Mouse (Mus musculus) layer of hippocampus, adult 8-10 months (tissue): ENCODE results near the gene Foxp4. TPM values are rescaled to one million over a fixed set of nuclear protein-coding genes. Genes with fewer than 3 reads are reported as not detected.
"Not testable (repeated sequence)": the region's sequence is repeated elsewhere in the genome, so short reads cannot be mapped to it uniquely, and the experiment has no call there.

Source experiments
- DNase-seq, 2 experiments: peaks; one replicate each; pipeline ENCODE4 v3.0.0; 2022; ENCODE audit warnings: low spot score in 2 of 2
- total RNA-seq, 4 experiments: library from RNA; stranded (reverse); gene quantifications; 2 replicates each; pipeline ENCODE4 v1.2.4; 2022

The Foxp4 gene
- total RNA-seq, 4 experiments from 2014 or later = 44.5 to 52.4 (median 49.1) TPM

DNA sequence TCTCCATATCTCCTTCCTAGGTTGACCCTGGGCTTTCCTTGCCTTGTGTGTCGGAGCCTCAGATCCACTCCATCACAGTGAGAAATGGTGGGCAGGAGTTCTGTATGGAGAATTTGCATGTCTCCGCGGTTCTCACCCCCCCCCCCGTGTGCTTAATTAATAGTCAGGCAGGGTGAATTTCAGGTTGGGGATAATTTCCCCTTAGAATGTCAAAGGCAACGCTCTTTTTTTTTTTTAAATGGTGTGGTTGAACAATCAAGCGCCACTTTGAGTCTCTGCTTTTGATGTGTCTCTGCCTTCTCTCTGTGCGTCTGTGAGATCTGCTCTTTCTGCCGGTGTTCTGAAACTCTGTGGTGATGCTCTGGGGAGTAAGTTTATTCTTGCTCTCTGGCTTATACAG lies 69.5 kb downstream of the Foxp4 start:
- no peak for DNase-seq

DNA sequence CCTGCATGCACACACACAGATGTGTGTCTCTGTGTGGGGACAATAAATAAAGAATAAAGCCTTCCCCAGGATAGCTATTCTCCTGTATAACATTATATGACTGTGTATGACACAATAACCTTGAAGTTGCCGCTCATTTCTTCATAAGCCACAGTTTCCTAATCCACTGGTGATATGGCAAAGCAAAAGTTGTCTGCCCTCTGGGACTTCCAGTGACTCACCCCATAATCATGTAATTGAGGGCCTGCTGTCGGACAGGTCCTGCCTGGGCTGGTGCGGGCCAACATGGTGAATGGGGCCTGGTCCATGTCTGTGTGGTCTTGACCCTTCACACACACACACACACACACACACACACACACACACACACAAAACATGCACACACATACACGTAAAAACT lies 70.7 kb downstream of the Foxp4 start:
- DNase-seq = no peak

DNA sequence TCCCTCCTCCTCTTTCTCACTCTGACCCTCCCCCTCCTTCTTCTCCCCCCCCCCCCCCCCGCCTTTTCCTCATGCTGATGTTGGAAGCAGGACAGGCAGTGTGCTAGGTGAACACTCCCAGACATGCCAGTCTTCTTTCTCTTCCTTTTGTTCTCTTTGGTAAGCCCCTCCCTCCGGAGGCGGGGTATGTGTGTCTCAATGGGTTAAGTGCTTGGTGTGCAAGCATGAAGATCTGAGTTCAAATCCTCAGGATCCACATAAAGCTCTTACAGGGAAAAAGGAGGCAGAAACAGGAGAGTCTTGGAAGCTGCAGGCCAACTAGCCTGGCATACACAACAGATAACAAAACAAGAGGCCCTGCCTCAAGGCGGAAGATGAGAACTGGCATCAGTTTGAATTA lies 71.1 kb downstream of the Foxp4 start:
- DNase-seq = no peak

DNA sequence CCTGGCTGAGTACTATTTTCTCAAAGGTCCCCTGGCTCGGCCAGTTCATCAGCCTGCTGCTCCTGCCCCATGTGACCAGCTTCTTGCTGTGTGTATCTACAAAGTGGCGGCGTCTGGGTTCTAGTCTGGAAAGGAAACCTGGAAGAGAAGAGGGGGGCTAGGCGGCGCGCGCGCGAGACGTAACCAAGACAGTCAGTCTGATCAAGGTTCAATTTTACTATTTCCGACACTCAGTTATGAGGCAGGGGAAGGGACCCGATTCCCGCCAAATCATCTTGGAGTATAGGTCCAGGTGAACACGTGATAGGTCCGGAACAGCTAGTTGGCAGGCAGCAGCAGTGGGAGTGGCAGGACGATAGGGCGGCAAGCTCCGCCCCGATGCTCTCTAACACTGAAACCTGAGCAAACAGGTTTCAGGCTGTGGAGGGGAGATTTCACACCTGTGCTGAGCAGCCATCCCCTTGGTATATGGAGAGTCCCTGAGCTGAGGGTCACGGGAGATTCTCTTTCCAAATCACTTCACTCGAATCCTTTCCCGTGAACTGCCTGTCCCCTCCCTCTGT lies 72.6 kb downstream of the Foxp4 start:
- not testable (repeated sequence) for DNase-seq

DNA sequence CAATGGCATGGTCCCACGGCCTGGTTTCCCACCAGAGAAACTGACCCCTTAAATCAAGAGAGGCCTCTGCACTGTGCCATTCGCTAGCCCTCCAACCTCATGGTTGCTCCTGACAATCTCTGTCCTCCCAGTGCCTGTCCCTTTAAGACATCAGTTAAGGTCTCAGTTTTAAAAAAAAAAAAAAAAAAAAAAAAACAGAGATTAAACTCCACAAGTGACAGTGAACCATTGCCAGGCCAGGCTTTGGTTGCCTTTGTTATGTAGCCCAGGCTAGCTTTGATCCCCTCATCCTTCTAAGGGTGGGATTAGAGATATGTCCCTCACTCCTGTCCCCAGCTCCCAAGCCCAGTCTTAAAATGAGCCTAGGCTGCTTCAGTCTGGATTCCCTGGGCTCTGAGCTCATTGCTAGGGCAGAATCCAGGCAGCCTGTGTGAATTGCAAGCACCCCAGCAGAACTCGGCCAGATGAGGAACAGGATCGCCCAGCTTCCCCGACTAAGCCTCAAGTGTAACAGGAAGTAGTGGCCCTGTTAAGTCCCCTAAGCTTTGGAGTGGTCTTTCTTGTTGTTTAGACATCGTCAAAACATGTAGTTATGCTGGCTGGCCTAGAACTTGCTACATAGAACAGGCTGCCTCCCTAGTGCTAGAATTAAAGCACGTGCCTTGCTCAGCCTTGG lies 73.7 kb downstream of the Foxp4 start:
- DNase-seq = no peak

DNA sequence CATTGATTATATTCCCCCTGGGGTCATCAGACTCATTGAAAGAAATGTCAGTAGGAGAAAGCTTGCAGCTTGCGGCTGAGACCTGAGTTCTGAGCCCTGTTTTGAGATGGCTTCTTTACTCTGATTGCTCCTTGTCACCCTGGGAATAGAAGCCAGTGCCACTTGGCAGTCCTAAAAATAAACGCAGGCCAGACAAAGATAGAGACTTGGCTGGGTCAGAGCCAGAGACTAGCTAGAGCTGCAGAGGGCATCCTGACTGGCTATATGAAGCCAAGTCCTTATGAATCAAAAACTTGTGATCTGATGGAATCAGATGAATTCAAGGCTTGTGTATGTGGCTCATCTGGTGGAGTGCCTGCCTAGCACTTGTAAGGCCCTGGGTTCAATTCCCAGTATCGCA lies 74.4 kb downstream of the Foxp4 start:
- DNase-seq = no peak

DNA sequence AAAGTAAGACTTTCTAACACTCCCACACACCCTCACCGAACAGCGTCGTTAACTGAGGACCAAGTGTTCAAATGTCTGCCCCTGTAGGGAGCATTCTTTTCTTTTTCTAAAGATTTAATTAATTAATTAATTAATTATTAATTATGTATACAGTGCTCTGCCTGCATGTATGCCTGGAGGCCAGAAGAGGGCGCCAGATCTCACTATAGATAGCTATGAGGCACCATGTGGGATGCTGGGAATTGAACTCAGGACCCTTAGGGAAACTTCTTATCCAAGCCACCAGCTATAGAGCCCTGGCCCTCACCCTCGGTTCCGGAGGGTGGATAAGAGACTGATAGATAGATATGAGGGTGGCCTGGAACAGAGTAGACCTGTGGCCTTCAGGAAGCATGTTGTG lies 76.5 kb downstream of the Foxp4 start:
- DNase-seq = no peak

DNA sequence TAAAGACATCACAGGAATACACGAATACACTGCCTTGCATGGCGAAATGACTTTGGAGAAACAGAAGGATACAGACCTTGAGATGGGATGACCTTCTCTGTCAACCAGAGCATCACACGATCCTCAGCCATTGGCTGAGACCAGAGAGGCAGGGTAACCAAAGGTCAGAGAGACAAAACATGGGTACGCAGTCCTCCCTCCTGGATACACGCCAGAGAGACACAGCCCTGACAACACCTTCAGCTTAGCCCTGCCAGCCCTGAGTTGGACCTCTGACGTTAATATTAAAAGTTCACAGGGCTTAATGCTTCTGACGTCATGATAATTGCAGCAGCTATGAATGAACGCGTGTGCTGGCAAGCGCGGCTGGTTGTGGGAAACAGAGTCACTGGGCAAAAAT lies 78.8 kb downstream of the Foxp4 start:
- no peak for DNase-seq

DNA sequence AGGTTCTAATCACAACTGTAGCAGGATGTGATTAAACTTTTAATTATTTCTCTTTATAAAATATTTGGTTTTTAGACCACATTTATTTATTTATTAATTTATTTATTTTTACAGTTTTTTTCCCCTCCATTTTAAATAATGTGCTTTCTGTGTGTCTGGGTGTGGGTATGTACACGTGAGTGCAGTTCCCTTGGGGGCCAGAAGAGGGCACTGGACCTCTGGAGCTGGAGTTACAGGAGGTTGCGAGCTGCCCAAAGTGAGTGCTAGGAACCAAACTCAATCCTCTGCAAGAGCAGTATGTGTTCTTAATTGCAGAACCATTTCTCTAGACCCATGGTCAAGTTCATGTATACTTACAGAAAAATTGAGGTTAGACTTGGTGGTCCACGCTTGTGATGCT lies 81.0 kb downstream of the Foxp4 start:
- no peak for DNase-seq

DNA sequence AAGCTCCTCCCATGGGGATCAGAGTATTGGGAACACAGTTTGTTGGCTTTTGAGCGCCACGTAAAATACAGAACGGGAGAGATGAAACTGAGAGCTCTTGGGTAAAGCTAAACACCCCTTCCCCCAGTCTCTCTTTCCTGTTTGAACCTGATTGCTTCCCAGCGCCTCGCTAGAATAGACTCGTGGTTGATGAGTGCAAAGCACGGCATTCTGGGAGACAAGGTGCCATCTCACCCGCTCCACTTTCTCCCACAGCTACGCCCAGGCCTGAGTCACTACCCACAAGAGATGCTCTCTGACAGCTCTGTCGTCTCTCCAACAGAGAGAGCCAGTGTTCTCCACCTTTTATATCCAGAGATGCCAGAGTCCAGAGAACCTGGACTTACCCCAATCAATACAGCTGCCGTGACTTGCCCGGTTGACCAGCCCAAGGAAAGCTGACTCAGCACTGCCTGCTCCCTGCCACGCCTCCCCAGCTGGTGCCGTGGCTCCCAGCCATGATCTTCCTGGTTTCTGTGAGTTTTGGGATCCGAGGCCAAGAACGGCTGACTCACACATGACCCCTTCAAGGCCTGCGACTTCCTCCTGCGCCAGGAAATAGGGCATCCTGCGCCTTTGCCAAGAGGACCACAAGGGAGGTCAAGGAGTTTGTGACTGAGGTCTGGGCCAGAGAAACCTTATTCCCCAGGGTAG lies 82.4 kb downstream of the Foxp4 start:
- no peak for DNase-seq

DNA sequence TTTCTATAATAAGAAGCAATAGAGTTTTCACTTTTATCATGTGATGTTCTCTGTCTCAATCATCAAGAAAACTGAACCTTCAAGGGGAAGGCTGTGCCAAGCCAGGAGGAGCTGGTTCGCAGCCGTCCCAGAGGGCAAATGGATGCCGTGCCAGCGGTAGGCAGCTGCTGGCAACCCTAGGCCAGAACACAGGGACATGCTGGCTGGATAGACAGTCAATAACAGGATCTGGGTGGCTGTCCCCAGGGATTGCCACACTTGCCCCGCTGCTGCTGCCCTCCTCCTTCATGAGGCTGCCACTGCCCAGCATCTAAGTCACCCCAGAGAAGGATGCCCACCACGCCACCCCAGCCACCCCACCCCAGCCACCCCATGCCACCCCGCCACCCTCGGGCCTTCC lies 82.9 kb downstream of the Foxp4 start:
- no peak for DNase-seq

DNA sequence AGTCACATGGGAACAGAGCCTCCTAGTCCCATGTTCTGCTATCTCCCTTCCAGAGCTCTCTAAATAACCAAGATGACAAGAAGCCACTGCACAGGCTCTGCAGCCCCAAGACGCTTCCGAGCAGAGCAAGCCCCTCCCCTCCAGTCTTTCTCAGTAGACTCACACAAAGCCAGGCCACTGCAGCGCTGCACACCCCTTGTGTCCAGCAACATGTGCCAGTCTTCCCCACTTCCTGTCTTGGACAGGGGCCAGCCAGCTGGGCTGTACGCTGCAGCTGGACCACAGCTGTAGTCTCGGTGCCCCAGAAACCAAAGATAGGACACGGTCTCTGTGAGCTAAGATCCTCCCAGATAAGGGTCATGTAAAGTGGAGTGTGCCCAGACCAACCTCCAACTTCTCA lies 86.6 kb downstream of the Foxp4 start:
- DNase-seq = no peak

DNA sequence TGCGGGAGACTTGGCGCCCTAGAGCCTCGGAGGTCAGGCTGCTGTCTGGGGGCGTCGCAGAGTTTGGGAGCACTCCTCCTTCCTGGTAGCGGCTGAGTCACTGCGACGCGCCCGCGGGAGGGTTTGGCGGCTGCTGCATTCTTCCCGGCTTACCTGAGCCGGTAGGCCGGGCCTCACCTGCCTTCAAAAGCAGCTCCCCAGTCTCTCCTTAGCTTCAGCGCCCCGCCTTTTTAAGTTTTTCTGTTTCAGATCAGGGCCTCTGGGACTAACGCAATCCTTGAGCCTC lies 90.0 kb downstream of the Foxp4 start, which contains the start of gene Mdfi:
Gene Mdfi, minus strand, starts transcription at position 210 of the 286 bp plus-strand sequence.
- DNase-seq = no peak

DNA sequence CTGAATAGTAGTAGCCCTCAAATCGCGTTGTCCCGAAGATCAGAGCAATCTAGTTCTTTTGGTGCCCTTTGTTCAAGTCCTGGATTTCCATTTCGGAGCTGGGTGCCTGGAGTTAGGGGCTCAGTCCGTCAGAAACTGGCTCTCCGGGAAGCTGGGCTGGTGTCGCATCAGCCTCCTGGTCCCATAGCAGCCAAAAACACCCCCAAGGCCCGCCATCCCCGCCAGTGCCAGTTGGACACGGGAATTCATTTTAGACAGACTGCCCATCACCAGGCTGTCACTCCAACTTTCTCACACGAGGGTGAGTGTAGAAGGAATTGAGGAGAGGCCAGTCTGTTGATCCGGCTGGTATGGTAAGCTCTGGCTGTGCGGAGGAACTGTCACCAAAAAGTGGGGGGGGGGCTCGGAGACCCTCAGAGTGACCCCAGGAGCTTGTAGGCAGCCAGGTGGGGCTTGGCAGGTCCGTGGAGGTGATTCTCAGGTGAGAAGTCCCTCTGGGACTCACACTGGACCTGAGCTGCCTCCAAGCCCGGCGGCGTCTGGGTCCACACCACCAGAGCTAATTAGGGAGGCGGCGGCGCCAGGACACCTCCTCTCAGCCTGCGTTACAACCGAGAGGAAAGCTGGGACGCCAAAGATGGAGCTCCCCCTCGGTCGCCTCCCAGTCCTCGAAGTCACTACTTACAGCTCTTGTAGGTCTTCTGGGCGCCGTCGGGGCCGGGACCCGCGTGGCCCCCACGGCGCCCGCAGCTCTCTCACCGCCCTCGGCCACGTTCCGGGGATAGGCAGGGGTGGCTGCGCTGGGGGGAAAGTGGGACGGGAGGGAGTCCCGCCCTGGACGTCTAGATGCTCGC lies 90.6 kb downstream of the Foxp4 start:
- no peak for DNase-seq

DNA sequence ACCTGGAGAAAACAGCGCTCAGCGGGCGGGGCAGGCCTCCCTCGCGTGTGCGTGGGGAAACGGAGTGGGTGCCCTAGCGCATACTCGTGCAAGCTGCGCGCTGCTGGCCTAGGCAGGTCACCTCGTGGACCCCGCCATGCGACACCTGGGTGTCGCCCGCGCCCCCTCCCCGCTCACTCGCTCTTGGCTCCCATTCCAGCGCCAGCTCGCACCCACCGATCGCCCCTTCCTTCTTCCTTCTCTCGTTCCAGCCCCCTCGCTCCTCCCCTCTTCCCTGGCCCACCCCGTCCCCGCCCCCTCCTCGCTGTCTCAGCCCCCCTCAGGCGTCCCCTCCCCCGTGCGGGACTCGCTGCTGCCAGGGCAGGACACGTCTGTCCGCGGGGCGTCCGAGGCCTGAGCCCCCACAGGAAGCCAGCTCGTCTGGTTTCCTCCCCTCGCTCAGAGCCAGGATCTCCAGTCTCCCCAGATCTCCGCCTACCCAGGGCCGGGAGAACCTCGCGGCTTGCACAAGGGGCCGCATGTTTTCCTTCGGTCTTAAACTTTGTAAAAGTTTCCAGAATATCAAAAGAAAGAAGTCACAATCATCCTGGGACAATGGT lies 91.3 kb downstream of the Foxp4 start:
- no peak for DNase-seq

DNA sequence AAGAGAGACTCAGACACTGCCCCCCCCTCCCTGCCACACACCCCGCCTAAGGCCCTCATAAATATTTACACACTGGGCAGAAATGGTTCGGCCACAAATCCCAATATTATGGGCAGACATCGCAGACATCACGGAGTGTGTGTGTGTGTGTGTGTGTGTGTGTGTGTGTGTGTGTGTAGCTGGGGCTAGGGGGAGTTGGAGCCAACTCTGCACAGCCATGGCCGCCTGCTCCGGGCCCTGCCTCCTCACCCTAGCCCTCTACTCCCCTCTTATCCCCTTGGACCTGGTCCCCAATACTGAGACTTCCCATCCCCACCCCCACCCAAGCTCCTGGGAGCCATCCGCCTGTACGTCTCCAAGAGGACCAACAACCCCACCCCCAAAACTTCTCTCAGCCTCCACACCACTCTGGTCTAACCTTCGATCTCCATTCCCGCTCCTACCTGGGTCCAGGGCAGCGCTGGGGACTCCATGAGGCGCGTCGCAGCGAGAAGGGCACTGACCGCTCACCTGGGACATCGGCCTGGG lies 91.9 kb downstream of the Foxp4 start:
- no peak for DNase-seq

DNA sequence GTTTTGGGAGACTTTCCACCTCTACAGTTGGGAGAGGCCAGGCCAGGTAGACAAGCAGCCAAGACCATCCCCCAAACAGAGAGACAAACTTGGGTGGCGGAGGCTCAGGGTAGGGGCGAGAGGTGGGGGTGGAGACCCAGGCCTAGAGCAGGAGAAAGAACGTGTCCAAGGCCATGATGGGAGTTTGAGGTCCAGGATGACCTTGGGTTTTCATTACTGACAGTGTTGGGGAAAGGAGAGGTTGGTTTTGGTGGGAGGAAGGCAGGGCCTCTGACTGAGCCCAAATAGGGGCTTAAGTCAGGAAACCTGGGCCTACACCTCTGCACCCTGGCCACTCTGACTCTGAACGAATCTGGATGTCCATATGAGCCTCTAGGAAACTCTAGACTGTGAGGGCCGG lies 92.7 kb downstream of the Foxp4 start:
- DNase-seq = no peak

DNA sequence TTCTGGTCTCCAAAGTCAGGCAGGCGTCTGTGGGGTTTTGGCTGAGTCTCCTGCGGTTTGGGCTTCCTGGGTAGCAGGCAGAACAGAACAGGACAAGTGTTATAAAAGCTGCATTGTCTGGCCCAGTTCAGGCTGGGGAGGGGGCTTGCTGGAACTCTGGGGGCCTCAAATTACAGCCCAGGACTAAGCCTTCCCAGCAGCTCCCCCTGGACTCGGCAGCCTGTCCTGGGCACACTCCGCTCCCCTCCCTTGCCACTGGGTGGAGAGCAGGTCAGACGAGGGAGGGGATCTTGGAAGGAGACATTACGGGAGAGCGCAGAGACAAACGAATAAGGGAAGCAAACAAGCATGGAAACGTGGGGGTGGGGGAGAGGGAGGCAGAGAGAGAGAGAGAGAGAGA lies 93.3 kb downstream of the Foxp4 start:
- DNase-seq = no peak

DNA sequence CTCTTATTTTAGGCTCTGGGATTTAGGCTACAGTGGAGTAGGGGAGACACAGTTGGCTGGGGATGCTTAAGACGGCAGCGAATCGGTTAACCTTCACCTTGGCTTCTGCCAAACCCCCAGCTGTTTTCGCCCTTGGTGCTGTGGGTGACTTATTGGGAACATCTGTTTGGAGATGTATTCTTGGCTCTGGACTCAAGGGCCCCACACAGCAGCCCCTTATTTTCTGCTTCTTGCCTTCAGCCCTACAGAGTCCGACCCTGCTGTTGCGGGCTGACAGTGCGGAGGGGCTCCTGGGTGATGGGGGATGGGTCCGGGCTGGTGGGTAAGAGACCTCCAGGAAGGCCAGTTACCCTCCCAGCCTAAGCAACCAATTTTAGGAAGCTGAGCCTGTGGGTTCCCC lies 103.1 kb downstream of the Foxp4 start:
- DNase-seq = no peak

DNA sequence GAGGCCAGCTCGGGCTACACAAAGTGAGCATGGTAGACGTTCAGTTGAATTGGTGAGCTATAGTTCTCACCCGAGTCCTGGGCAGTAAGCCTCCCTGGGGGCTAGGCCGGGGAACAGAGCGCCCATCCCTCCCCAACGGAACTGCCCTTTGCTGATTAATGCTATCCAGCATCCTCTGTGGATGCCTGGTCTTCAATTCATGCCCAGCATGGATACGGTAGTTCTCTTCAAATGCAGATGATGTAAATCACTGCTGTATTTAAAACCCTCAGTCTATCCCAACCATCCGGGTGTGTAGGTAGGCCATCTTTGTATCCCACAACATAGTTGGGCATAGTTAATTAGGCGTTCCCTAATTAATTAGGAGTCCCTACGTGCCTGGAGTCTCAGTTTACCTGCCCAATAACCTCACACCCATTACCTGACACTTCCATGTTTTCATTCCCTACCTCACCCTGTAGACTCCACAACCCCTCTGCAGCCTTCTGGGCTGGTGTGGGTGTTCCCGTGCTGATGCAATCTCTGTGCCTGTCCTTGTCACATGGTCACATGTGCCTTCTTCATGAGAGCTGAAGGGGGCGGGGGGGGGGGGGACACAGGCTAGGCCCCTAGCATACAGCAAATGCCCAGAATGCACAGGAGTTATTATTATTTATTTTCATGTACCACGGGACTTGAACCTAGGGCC lies 106.3 kb downstream of the Foxp4 start:
- no peak for DNase-seq
